Mouse (Mus musculus): ENCODE measurements around the gene Adamtsl2.
A peak's percentile ranks its signal among the peaks of the same experiment; 100 is the strongest.

Adamtsl2 gene

GRCm38 (mm10) chr2:27079152-27079584 is at the start of gene Adamtsl2:
Adamtsl2 (plus strand) TSS chr2:27079379.
- DNase-seq = peak; percentile 70 to 76

- no peak for DNase-seq
Measured at GRCm38 (mm10) chr2:27032361-27032760, 46.8 kb upstream of the Adamtsl2 start.

- peak in 1 of 2 experiments; percentile 2 for DNase-seq
Measured at GRCm38 (mm10) chr2:27036003-27036402, 43.2 kb upstream of the Adamtsl2 start.

DNA sequence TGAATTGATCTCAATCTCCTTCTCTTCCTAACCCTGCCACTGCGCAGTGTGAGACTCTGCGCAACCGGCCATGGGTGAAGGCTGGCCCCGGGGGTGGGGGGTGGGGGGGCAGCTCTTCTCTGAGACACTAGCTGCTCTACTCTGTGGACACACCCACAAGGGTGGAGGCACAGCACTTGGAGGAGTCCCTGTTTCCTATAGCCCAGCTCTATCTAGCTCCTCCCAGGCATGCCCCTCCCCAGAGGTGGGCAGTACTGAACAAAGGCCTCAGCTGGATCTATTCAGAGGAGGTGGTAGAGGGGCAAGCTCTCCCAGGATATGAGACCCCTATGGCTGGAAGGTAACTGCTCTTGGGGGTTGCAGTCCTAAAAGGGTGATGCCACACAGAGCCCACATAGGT is 42.2 kb upstream of the Adamtsl2 start:
- DNase-seq = no peak

- peak; percentile 44 to 68 for DNase-seq
Measured at GRCm38 (mm10) chr2:27038596-27038995, 40.6 kb upstream of the Adamtsl2 start.

DNA sequence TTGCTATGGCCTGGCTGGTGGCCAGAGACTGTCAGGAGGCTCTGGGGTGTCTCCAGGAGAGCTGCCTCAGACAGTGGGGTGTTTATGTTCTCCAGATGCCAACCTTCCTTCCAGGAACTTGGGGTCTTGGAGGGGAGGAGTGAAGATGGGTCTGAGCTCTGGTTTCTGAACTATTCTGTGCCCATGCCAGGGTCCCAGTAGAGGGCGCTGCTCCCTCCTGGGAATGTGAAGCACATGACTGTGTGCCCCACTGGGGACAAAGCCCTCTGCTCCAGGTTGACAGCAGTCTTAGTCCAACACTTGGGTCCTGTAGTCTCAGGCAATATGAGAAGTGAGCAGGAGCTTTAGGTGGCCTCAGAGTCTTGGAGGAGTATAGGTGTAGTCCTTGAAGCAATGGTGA is 39.9 kb upstream of the Adamtsl2 start:
- DNase-seq = no peak

GRCm38 (mm10) chr2:27042131-27042844 is 36.9 kb upstream of the Adamtsl2 start:
- DNase-seq = no peak

DNA sequence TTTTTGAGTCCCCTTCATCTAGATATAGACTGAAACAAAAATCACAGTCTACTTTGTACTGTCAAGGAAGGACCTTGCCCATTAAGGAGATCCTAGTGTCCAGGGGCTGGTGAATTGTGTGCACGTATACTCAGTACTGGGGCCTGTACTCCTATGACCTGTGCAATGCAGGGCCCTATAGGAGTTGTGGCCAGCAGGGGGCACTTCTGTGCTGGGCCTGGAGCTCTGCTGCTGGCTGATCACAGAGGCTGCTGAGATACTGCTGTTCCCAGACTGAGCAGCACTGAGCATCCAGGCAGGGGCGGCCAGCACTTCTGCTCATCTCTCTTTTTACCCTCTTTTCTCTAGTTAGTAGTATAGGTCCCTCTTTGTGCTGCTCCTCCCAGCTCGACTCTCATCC is 35.7 kb upstream of the Adamtsl2 start:
- DNase-seq = peak; percentile 68 to 73

- DNase-seq = peak; percentile 35 to 51
Measured at GRCm38 (mm10) chr2:27044166-27044565, 35.0 kb upstream of the Adamtsl2 start.

GRCm38 (mm10) chr2:27044641-27045040 is 34.5 kb upstream of the Adamtsl2 start:
- no peak for DNase-seq

- DNase-seq = peak; percentile 62 to 76
Measured at GRCm38 (mm10) chr2:27045979-27046770, 33.0 kb upstream of the Adamtsl2 start.

DNA sequence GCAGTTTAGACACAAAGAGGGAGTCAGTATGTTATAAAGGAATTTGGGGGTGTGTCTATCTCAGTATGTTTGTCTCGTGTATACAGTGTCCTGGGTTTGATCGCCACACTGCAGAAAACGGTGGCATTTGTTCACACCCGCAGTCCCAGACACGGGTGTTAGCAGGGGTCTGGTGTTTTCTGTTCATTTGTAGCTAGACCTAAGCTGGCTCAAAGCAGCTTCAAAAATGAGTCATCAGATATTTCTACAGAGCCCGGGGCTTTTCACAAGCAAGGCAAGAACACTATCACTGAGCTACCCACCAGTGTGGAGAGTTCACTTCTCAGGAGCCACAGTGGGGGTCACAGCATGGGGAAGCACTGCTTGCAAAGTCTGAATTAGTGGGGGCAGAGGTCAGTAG is 29.8 kb upstream of the Adamtsl2 start:
- DNase-seq = no peak

GRCm38 (mm10) chr2:27058251-27058650 is 20.9 kb upstream of the Adamtsl2 start:
- DNase-seq = no peak

DNA sequence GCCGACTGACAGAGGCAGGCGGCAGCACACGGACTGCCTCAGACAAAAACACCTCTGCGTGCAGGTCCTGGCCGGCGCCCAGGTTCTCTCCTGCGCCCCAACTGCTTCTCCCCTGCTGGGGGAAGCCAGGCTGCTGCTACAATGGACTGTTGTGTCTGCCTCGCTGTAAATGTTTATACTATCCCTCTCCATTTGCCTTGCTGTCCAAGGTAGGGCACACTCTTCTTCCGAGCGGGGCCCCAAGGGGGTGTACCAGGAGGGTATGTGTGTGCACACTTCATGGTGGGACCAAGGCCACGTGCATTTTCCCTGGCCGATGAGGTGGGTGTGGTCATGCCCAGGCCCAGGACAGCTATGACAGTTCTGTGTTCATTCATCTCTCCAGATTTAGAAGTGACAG is 20.4 kb upstream of the Adamtsl2 start:
- no peak for DNase-seq

- peak in 1 of 2 experiments; percentile 39 for DNase-seq
Measured at GRCm38 (mm10) chr2:27059187-27059586, 20.0 kb upstream of the Adamtsl2 start.

DNA sequence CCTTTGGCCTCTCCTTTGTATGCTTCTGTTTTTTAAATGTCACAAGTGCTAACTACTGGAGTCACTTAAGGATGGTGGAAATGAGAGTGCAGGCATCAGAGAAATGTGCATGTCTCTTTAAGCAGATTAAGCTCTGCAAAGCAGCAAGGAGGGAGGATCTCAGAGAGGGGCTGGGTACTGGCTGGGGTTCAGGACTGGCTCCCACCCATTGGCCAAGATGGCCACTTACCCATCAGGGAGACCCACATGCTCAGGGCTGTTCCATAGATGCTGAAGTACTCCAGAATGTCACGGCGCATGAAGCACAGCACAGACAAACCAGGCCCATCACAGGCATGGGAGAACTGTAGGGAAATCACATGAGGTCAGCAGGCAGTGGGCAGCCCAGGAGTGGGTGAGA is 12.1 kb upstream of the Adamtsl2 start:
- no peak for DNase-seq

DNA sequence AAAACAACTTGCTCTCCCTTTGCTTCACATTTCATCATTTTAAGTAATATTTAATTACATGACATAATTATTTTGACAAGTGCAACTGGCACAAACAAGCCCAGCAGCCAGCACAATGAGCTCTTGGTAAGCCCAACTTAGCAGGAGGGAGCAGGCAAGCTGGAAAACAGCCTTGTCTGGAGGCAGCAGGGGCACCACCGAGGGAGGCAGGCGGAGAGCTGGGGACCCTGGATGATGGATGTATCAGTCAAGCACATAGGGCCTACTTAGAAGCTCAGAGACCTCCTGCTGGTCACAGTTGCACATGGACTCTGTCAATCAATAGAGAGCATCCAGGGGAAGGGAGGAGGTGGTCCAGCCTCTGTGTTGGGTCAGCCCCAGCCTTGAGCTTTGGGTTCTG is 11.2 kb upstream of the Adamtsl2 start:
- no peak for DNase-seq

DNA sequence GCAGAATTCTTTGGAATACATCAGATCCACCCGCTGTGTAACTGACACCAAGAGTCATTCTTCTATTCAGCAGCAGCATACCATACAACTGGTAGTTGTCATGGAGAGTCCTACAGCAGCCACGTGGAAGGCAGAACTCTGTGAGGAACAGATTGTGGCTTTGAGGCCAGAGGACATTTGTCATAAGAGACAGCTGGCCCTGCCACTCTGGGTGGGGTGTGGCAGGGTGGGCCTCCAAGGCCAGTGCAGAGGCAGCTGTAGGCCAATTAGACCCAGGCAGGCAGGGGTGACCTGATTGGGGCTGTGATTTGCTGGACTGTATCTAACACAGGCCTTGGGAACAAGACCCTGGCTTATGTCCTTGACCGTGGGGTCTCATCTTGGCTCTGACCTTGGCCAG is 9.5 kb upstream of the Adamtsl2 start:
- DNase-seq = no peak

GRCm38 (mm10) chr2:27070247-27070813 is 8.8 kb upstream of the Adamtsl2 start:
- no peak for DNase-seq

DNA sequence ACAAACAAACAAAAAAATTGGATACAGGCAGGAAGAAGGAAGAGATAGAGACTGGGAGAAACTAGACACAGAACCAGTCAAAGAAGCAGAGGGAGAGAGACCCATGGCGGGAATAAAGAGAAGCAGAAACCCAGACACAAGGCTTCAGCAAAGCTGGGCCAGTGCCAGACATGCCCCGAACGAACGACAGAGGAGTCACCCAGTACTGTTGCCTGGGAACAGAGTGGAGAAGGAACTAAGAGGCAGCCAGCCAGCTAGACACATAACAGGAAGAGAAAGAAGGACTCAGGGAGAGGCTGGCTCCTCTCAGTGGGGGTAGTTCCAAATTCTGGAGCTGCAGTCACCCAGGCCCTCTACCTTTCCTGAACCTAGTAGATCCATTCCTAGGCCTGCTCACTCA is 8.0 kb upstream of the Adamtsl2 start:
- DNase-seq = peak; percentile 56 to 68

GRCm38 (mm10) chr2:27071978-27072377 is 7.2 kb upstream of the Adamtsl2 start, which contains the start of gene Mymk:
Mymk (minus strand) TSS chr2:27072179.
- no peak for DNase-seq

DNA sequence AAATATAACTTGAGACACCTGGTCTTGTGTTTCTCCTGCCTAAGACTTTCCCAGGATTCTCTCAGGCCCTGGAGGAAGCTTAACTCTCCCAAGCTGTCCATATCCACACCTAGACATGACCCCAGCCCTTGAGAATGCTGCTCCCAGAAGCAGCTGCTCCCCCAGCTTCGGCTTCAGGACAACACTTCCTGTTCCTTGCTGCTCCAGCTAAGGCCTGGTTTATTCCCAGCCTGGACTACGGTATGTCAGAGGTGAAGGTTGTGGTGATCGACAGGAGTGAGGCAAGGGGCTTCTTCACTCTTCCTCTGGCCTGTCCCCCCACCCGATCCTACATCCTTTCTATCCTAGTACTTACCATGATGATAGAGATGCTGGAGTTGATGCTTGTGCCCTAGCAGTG is 5.8 kb upstream of the Adamtsl2 start:
- DNase-seq = no peak

GRCm38 (mm10) chr2:27074804-27075203 is 4.4 kb upstream of the Adamtsl2 start:
- no peak for DNase-seq

DNA sequence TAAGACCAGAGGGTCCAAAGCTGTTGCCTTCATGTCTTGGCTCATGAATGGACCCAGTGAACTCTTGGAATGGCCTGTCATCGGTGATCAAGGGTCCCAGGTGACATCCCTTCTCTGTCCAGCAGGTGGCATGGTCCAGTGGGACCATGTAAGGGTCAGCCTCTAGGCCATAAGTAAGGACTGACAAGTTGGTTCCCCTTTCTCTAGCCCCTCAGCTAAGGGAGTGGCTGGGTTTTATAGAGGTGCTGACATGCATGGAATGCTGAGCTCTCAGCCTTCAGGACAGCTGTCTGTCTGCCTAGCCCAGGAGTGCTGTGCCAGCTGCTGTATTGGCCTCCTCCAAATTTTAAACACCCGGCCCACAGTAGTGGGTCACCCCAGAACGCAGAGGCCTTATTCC is 3.7 kb upstream of the Adamtsl2 start:
- peak in 1 of 2 experiments; percentile 47 for DNase-seq

Measured in lung, adult 18-20 months (tissue).